Mouse (Mus musculus): ENCODE data around the gene Gtdc1.

Gtdc1 gene

GRCm38 (mm10) chr2:44926167-44926682 is 1.2 kb downstream of the Gtdc1 start:
- no peak for DNase-seq (ENCODE audit: inconsistent age in 2 of 2, low spot score in 1 of 2)

DNA sequence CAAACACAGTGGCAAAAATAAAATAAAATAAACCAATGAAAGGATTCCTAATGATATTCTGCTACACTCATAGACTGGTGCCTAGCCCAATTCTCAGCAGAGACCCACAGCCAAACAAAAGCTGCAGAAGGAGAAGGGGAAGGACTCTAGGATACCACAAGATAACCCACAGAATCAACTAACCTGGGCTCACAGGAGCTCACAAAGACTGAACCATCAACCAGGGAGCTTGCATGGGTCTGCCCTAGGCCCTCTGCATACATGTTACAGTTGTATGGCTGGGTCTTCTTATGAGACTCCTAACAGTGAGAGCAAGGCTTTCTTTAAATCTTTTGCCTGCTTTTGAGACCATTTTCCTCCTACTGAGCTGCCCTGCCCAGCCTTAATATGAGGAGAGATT is 2.8 kb downstream of the Gtdc1 start:
- peak in 1 of 2 experiments; percentile 52 for DNase-seq (ENCODE audit: inconsistent age in 2 of 2, low spot score in 1 of 2)

DNA sequence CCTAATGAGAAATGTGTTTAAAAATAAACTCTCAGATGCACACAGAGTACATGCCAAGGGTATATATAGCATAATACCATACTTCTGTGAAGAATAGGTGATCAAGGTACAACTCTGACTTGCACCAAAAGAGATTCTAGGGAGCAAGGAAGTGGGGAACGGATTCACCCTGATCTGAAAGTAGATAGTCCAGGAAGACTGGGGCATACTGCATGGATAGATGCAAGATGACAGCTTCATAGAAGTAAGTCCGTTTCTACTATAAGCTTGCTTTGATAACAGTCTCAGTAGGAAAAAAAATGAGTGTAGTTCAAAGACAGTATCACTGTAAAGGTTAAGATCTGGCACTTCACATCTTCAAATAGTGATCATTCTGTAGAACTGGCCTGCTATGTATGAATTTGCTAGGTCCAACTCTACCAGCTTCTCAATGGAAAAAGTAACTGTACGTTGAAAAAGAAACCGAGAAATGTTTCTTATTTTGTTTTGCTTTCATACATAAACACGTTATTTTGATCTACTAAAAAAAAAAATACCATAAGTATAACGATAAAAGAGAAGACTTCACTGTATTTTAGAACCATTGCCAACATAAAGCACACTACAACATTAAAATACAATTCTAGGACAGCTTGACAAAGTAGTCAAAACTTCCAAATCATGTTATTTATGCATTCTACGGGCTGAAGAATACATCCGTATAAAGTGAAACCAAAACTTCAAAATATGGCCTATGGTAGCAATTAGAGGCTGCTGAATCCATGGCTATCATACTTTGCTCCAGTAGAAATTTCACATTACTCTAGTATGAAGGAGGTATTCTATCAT is 4.2 kb downstream of the Gtdc1 start:
- peak in 1 of 2 experiments; percentile 74 for DNase-seq (ENCODE audit: inconsistent age in 2 of 2, low spot score in 1 of 2)

GRCm38 (mm10) chr2:44922500-44922899 is 5.0 kb downstream of the Gtdc1 start:
- no peak for DNase-seq (ENCODE audit: inconsistent age in 2 of 2, low spot score in 1 of 2)

GRCm38 (mm10) chr2:44920471-44920870 is 7.0 kb downstream of the Gtdc1 start:
- DNase-seq (ENCODE audit: inconsistent age in 2 of 2, low spot score in 1 of 2): peak in 1 of 2 experiments; percentile 67

DNA sequence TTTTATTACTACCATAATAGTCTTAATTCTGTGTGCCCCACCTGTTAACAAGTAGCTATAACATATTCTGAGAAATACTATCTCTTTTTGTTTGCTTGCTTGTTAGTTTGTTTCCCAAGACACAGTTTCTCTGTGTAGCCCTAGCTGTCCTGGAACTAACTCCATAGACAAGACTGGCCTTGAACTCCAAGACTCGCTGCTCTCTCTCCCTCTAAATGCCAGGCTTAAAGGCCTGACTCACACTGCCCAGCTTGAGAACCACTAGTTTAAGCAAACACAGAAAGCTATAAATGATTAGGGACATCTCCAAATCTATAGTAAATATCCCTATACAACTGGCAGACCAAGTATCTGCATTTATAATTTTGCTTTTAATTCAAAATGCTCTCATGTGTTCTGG is 8.1 kb downstream of the Gtdc1 start:
- DNase-seq (ENCODE audit: inconsistent age in 2 of 2, low spot score in 1 of 2): peak; percentile 47 to 78

GRCm38 (mm10) chr2:44918737-44919136 is 8.7 kb downstream of the Gtdc1 start:
- DNase-seq (ENCODE audit: inconsistent age in 2 of 2, low spot score in 1 of 2): no peak

DNA sequence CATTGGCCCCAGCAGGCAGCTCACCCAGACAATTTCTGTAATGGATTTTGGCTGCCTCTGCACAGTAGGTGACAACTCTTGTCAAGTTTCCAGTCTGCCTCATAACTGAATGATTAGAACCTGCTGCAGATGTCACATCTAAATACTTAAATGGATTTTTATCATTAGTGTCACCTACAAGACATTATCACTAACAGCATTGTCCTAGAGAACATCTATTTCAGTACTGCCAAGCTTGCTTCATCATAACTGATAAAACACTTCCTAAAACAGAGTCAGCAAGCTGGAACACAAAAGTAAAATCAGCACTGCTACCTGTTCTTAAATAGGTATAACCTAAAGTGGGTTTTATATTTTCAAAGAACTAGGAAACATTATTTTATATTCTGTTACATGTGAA is 11.2 kb downstream of the Gtdc1 start:
- DNase-seq (ENCODE audit: inconsistent age in 2 of 2, low spot score in 1 of 2): no peak

DNA sequence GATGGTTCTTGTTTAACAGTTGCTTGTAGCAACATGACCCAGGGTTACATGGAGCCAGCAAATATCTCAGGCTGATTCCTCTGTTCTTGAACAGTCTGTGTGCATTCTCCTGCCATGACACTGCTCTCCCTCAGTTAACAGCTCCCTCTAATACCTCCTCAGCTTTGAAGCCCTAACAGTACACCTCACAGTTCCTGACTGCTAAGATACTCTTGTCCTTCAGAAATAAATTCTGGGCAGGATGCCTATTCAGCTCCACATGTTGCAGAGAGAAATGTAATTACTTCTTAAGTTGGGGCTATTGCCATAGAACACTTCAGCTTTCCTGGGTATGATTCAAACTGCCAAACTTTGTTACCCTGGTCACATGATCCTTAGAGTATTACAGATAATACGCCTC is 29.7 kb downstream of the Gtdc1 start:
- peak in 1 of 2 experiments; percentile 43 for DNase-seq (ENCODE audit: inconsistent age in 2 of 2, low spot score in 1 of 2)

- no peak for DNase-seq (ENCODE audit: inconsistent age in 2 of 2, low spot score in 1 of 2)
Observed at GRCm38 (mm10) chr2:44873718-44874117, 53.7 kb downstream of the Gtdc1 start.

DNA sequence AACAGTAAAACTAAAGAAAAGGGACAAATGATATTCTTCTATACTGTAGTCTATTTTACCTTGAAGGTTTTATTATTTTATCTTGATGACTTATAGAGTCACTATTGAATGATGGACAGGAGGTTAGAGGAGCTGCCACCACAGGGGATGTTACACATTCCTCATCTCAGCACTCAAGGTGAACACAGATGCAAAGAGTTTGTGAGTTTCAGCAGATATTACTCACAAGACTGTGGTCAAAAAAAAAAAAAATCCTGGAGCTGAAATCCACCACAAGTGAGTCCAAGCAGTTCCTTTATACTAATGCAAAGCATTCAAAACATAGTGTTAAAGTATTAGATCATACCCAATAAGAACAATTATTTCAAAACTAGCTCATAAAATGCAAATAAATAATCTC is 62.7 kb downstream of the Gtdc1 start:
- DNase-seq (ENCODE audit: inconsistent age in 2 of 2, low spot score in 1 of 2): no peak

DNA sequence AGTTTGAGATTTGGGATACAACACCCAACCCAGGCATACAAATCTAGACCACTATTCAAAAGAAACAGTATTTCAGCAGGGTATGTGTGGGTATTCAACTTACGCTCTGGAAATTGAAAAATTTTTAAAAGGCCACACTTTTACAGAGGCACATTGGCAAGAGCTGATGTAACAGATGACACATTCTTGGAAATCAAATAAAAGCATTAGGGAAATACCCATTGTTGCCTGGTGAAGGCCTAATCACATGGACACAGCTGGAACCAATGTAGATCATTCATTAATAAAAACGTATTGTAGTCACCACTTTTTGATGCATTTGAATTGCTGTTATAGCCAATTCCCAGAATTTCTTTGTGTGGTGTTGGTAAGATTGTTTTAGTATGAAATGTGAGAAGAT is 73.0 kb downstream of the Gtdc1 start:
- peak in 1 of 2 experiments; percentile 31 for DNase-seq (ENCODE audit: inconsistent age in 2 of 2, low spot score in 1 of 2)

DNA sequence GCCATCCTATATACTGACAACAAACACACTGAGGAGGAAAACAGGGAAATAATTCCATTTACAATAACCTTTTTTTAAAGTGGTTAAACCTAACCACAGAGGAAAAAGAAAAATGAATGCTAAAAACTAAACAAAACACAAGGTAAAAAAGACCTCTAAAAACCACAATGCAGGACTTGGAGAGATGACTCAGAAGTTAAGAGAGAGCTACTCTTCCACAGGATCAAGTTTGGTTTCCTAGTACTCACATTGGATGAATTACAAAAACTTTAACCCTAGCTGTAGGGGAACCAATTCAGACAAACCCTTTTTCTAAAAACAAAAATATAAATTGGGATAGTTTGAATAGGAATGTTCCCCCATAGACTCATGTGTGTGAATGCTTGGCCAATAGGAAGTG is 77.8 kb downstream of the Gtdc1 start:
- no peak for DNase-seq (ENCODE audit: inconsistent age in 2 of 2, low spot score in 1 of 2)

- DNase-seq (ENCODE audit: inconsistent age in 2 of 2, low spot score in 1 of 2): no peak
Observed at GRCm38 (mm10) chr2:44848156-44848555, 79.3 kb downstream of the Gtdc1 start.

- DNase-seq (ENCODE audit: inconsistent age in 2 of 2, low spot score in 1 of 2): no peak
Observed at GRCm38 (mm10) chr2:44845424-44845823, 82.0 kb downstream of the Gtdc1 start.

DNA sequence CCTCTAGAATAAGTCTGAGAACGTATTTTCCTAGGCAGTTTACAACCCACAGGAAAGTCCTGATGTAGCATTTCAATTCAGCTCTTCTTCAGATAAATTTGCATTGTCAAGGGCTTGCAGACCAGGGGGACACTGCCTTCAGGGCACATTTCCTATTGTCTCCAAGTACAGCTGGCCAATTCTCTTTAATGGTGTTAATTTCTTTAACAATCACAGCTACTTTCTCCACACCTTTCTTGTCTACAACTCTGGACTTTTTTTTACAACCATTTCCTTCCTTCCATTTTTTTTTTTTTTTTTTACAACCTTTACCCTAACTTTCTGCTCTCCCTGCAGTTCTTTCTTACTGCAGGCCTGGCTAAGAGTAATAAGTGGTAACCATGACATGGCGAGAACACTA is 97.7 kb downstream of the Gtdc1 start:
- no peak for DNase-seq (ENCODE audit: inconsistent age in 2 of 2, low spot score in 1 of 2)

- no peak for DNase-seq (ENCODE audit: inconsistent age in 2 of 2, low spot score in 1 of 2)
Observed at GRCm38 (mm10) chr2:44829346-44829745, 98.1 kb downstream of the Gtdc1 start.

DNA sequence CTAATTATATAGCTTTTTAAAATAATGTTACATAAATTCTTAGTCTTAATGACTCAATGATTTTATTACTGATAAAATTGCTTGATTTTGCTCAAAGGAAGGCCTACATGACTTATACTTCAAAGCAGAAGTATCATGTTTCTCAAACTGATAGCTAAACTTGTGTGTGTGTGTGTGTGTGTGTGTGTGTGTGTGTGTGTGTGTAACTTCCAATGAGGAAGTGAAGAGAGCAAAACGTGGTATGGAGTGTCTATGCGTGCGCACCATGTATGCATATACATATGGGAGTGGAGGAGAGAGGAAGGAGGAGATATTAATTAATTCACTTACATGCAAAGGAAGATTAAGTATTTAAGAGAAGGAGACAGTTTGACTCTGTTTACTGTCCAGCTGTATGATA is 100.8 kb downstream of the Gtdc1 start:
- DNase-seq (ENCODE audit: inconsistent age in 2 of 2, low spot score in 1 of 2): no peak

DNA sequence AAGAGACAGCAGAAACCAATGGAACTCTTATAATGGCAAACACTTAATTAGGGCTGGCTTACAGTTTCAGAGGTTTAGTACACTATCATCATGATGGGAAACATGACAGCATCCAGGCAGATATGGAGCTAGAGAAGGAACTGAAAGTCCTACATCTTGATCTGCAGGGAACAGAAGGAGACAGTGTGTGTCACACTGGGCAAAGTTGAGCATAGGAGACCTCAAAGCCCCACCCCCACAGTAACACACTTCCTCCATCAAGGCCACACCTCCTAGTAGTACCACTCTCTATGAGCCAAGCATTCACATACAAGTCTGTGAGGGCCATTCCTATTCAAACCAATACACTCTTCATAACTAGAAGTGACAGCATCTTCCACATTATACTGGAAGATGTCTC is 109.7 kb downstream of the Gtdc1 start:
- DNase-seq (ENCODE audit: inconsistent age in 2 of 2, low spot score in 1 of 2): no peak

GRCm38 (mm10) chr2:44813729-44814128 is 113.7 kb downstream of the Gtdc1 start:
- DNase-seq (ENCODE audit: inconsistent age in 2 of 2, low spot score in 1 of 2): no peak

- no peak for DNase-seq (ENCODE audit: inconsistent age in 2 of 2, low spot score in 1 of 2)
Observed at GRCm38 (mm10) chr2:44804497-44804896, 123.0 kb downstream of the Gtdc1 start.

- DNase-seq (ENCODE audit: inconsistent age in 2 of 2, low spot score in 1 of 2): no peak
Observed at GRCm38 (mm10) chr2:44801361-44801760, 126.1 kb downstream of the Gtdc1 start.

DNA sequence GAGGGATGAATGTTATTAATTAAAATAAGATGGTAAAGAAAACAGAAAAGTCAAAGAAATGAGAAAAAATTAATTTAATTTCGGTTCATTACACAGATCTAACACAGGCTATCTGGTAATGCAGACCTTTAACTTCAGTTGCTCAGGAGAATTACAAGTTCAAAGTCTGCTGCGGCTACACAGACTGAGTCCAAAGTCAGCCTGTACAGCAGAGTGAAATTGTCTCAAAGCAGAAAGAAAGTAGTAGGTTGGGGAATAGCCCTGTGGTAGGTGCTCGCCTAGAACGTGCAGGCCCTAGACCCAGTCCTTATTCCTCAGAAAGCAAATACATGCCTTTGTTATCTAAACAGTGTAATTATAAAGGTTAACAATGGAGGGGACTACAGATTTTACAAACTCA is 135.6 kb downstream of the Gtdc1 start:
- no peak for DNase-seq (ENCODE audit: inconsistent age in 2 of 2, low spot score in 1 of 2)
